ENCODE assay signal across 8 mouse cellular contexts in the genomic region with DNA sequence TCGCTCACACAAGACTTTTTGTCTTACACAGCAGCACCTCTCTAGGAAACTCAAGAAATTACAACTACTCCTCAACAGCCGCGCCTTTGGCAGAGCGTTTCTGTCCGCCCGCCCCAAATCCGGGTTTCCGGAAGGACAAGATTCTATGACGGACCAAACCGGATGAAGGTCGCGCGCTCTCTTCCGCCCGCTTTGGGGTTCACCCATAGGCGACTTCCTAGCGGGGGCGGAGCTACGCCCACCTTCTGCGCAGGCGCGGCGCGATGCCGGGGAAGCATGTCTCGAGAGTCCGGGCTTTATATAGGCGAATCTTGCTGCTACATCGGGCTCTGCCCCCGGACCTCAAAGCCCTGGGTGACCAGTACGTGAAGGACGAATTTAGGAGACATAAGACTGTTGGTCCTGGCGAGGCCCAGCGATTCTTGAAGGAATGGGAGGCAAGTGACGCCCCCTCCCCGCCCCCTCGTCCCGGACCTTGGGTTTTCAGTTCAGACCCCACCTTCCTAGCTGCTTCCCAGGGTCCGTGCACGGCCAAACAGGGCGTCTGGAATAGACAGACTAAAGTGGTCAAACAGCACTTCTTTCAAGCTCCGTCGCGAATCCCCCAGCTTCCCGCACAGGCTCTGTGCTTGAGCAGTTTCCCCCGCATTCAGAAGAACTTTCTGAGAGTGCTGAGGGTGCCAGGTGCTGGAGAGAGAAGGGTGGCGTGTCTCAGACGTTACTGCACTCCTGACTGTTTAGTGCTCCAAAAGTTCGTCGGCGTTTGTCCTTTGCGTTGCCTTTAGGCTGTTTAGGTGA. TPM values are rescaled to one million over a fixed set of nuclear protein-coding genes. Genes with fewer than 3 reads are reported as not detected.
A peak's percentile ranks its signal among the peaks of the same experiment; 100 is the strongest.
DNase-seq lines count a peak whose midpoint lies in the region; ATAC-seq and TF ChIP-seq lines count a peak whose summit lies in the region.

A gene (plus strand): TSS at position 241 of the 798 bp plus-strand sequence.

- H3K4me1 ChIP-seq in MEL (ENCODE audit: control insufficient read depth in 1 of 2, insufficient read depth in 2 of 2, low read length in 2 of 2) = peaks cover 0 to 3% of the 10 kb centered on the region in 2 experiments; a peak in 2 of 4 replicates
- H3K4me1 ChIP-seq in cerebellum, adult 2 months (ENCODE audit: control insufficient read depth, insufficient read depth, low read length) = no peaks in the 10 kb centered on the region
- H3K4me1 ChIP-seq in forebrain, postnatal 0 days (ENCODE audit: insufficient read depth) = 0 out of 2 replicates have a peak, but pooled peaks cover 3% of the 10 kb centered on the region
- peaks cover 3% of the 10 kb centered on the region for H3K4me1 ChIP-seq in lung, embryonic 15.5 days

- peak in 1 of 3 experiments; percentile 37; a peak in 2 of 6 replicates for TF ChIP-seq CTCF in MEL (IDR thresholded peaks at IDR 0.05 in 2 of 3, conservative IDR thresholded peaks at IDR 0.05 in 1 of 3; ENCODE audit: control insufficient read depth in 1 of 3, insufficient read depth in 1 of 3, low read depth in 2 of 3, low read length in 3 of 3, poor library complexity in 1 of 3, severe bottlenecking in 1 of 3)
- TF ChIP-seq CTCF in cerebellum, adult 2 months (IDR thresholded peaks at IDR 0.05; ENCODE audit: borderline replicate concordance, insufficient read depth, low read depth, low read length) = no peak
- TF ChIP-seq CTCF in forebrain, postnatal 0 days (IDR thresholded peaks at IDR 0.05; ENCODE audit: low read depth) = peak; percentile 62

- H3K4me3 ChIP-seq in MEL (ENCODE audit: control insufficient read depth in 1 of 2, insufficient read depth in 1 of 2, low read depth in 2 of 2, low read length in 2 of 2) = peak within 1 kb of the TSS; percentile 91 to 99
- peak within 1 kb of the TSS; percentile 96 for H3K4me3 ChIP-seq in cerebellum, adult 2 months (replicated peaks; ENCODE audit: insufficient read depth, low read depth, low read length)
- peak within 1 kb of the TSS; percentile 68 for H3K4me3 ChIP-seq in forebrain, postnatal 0 days (ENCODE audit: low read depth, low read length)
- H3K4me3 ChIP-seq in lung, embryonic 15.5 days = peak within 1 kb of the TSS; percentile 77

- peak; percentile 97 for DNase-seq in MEL (ENCODE audit: low read depth, low spot score)
- DNase-seq in cerebellum, adult 2 months = peak; percentile 95
- DNase-seq in forebrain, postnatal 0 days = peak; percentile 99
- peak; percentile 97 for DNase-seq in heart, postnatal 4 days
- DNase-seq in layer of hippocampus, adult 8-10 months (ENCODE audit: low spot score in 2 of 2) = peak; percentile 93 to 96
- peak; percentile 94 for DNase-seq in ovary, adult 18-20 months (ENCODE audit: low spot score)
- DNase-seq in thymus, postnatal 0 days (ENCODE audit: low spot score) = peak; percentile 98

- H3K36me3 ChIP-seq in MEL (ENCODE audit: control insufficient read depth in 1 of 2, insufficient read depth in 2 of 2, low read length in 2 of 2) = no peaks in the 10 kb centered on the region
- H3K36me3 ChIP-seq in forebrain, postnatal 0 days (ENCODE audit: insufficient read depth) = no peaks in the 10 kb centered on the region
- no peaks in the 10 kb centered on the region for H3K36me3 ChIP-seq in lung, embryonic 15.5 days

- no peaks in the 10 kb centered on the region for H3K27me3 ChIP-seq in MEL (ENCODE audit: control insufficient read depth in 1 of 2, insufficient read depth in 2 of 2, low read length in 2 of 2)
- H3K27me3 ChIP-seq in cerebellum, adult 2 months (ENCODE audit: control insufficient read depth, insufficient read depth, low read length) = no peaks in the 10 kb centered on the region
- H3K27me3 ChIP-seq in forebrain, postnatal 0 days (ENCODE audit: insufficient read depth, low read length) = no peaks in the 10 kb centered on the region
- H3K27me3 ChIP-seq in lung, embryonic 15.5 days = no peaks in the 10 kb centered on the region

- under 1% methylated on average over 52 of the region's 52 CpGs for WGBS in cerebellum, adult 2 months
- WGBS in forebrain, postnatal 0 days = under 1% methylated on average over 52 of the region's 52 CpGs
- under 1% methylated on average over 52 of the region's 52 CpGs for WGBS in lung, embryonic 15.5 days

- H3K79me2 ChIP-seq in MEL (ENCODE audit: control insufficient read depth, insufficient read depth, low read length, poor library complexity) = peaks cover 5% of the 10 kb centered on the region

- H3K9ac ChIP-seq in MEL (ENCODE audit: control insufficient read depth, low read depth, low read length, poor library complexity, severe bottlenecking) = peak within 1 kb of the TSS; percentile 93
- peak within 1 kb of the TSS; percentile 51 for H3K9ac ChIP-seq in forebrain, postnatal 0 days
- H3K9ac ChIP-seq in lung, embryonic 15.5 days = peak within 1 kb of the TSS; percentile 74

- TF ChIP-seq RAD21 in MEL (IDR thresholded peaks at IDR 0.05; ENCODE audit: low read depth, low read length) = peak; percentile 47

- peak in 1 of 2 experiments; percentile 93; a peak in 3 of 4 replicates for TF ChIP-seq POLR2A in MEL (IDR thresholded peaks at IDR 0.05; ENCODE audit: control insufficient read depth in 1 of 2, insufficient read depth in 1 of 2, low read depth in 1 of 2, low read length in 2 of 2, poor library complexity in 1 of 2)
- TF ChIP-seq POLR2A in cerebellum, adult 2 months (IDR thresholded peaks at IDR 0.05; ENCODE audit: borderline replicate concordance, insufficient read depth, low read length) = peak; percentile 85; the same call in 1 of the 2 replicates

- ATAC-seq in forebrain, postnatal 0 days = peak; percentile 100
- ATAC-seq in lung, embryonic 15.5 days (ENCODE audit: borderline replicate concordance, extremely low read depth, low FRiP score, low TSS enrichment) = peak; percentile 99

- no peaks in the 10 kb centered on the region for H3K9me3 ChIP-seq in MEL (replicated peaks; ENCODE audit: insufficient read depth, low read length)
- H3K9me3 ChIP-seq in forebrain, postnatal 0 days (ENCODE audit: low read length) = no peaks in the 10 kb centered on the region
- H3K9me3 ChIP-seq in lung, embryonic 15.5 days = no peaks in the 10 kb centered on the region

- H3K27ac ChIP-seq in MEL (ENCODE audit: control insufficient read depth, low read depth, low read length) = peak within 1 kb of the TSS; percentile 72
- H3K27ac ChIP-seq in cerebellum, adult 2 months (ENCODE audit: insufficient read depth, low read length) = no peak within 1 kb of the TSS
- no peak within 1 kb of the TSS for H3K27ac ChIP-seq in forebrain, postnatal 0 days (ENCODE audit: low read depth, low read length)
- H3K27ac ChIP-seq in lung, embryonic 15.5 days = peak within 1 kb of the TSS; percentile 64

- no peak for TF ChIP-seq EP300 in MEL (IDR thresholded peaks at IDR 0.05; ENCODE audit: low read depth in 1 of 2, low read length in 2 of 2)

- H3K4me2 ChIP-seq in forebrain, postnatal 0 days (ENCODE audit: low read depth) = peak within 1 kb of the TSS; percentile 82
- H3K4me2 ChIP-seq in lung, embryonic 15.5 days = peak within 1 kb of the TSS; percentile 76

TF ChIP-seq in MEL, 35 proteins besides CTCF, POLR2A, EP300 and RAD21 (continues in another document):
- TF ChIP-seq MAX (IDR thresholded peaks at IDR 0.05; ENCODE audit: low read length) (no peak; the same call in 1 of the 2 replicates), MXI1 (IDR thresholded peaks at IDR 0.05; ENCODE audit: low read depth, low read length) (peak; percentile 91), MAZ (IDR thresholded peaks at IDR 0.05; ENCODE audit: low read depth, low read length) (0 out of 2 replicates have a peak, but pooled peaks have one; percentile 50), GABPA (IDR thresholded peaks at IDR 0.05; ENCODE audit: low read depth, low read length) (no peak), NRF1 (IDR thresholded peaks at IDR 0.05; ENCODE audit: insufficient read depth, low read depth, low read length, poor library complexity, severe bottlenecking) (peak; percentile 86), MYB (IDR thresholded peaks at IDR 0.05; ENCODE audit: low read depth, low read length) (no peak), NELFE (IDR thresholded peaks at IDR 0.05; ENCODE audit: low read depth, low read length) (peak; percentile 85), HCFC1 (IDR thresholded peaks at IDR 0.05; ENCODE audit: low read depth, low read length) (peak; percentile 99), USF1 (IDR thresholded peaks at IDR 0.05; ENCODE audit: low read depth, low read length) (no peak), TBP (IDR thresholded peaks at IDR 0.05; ENCODE audit: low read depth, low read length) (peak; percentile 71), SMC3 (IDR thresholded peaks at IDR 0.05; ENCODE audit: low read depth, low read length) (peak; percentile 30; the same call in 1 of the 2 replicates), RCOR1 (IDR thresholded peaks at IDR 0.05; ENCODE audit: low read depth, low read length) (peak; percentile 52; the same call in 1 of the 2 replicates), TAL1 (IDR thresholded peaks at IDR 0.05; ENCODE audit: low read length) (no peak), USF2 (IDR thresholded peaks at IDR 0.05; ENCODE audit: borderline replicate concordance in 1 of 2, insufficient read depth in 1 of 2, low read depth in 1 of 2, low read length in 2 of 2) (no peak), SIN3A (IDR thresholded peaks at IDR 0.05; ENCODE audit: low read length) (peak; percentile 91), ZC3H11A (IDR thresholded peaks at IDR 0.05; ENCODE audit: low read depth, low read length) (no peak), ZMIZ1 (IDR thresholded peaks at IDR 0.05; ENCODE audit: low read depth, low read length) (peak; percentile 32), MAFK (IDR thresholded peaks at IDR 0.05; ENCODE audit: borderline replicate concordance, low read depth, low read length) (no peak), ETS1 (IDR thresholded peaks at IDR 0.05; ENCODE audit: low read depth, low read length) (0 out of 2 replicates have a peak, but pooled peaks have one; percentile 14), POLR2AphosphoS5 (IDR thresholded peaks at IDR 0.05; ENCODE audit: borderline replicate concordance, low read depth, low read length) (no peak; the same call in 1 of the 2 replicates), ELF1 (IDR thresholded peaks at IDR 0.05; ENCODE audit: low read depth, low read length) (peak; percentile 98)

RNA-seq across cellular contexts. Expression of the gene that starts here (rescaled TPM):
- total RNA-seq in MEL (2012; rRNA removed) = 6.1 and 6.6 TPM in 2 replicates
- 10 to 100 TPM in 1 of 2 experiments, 1 to 10 TPM in 1; 7.5 to 44.7 TPM for polyA plus RNA-seq in MEL (2012; ENCODE audit: insufficient read depth in 1 of 2, insufficient read length in 2 of 2, low read depth in 1 of 2, low replicate concordance in 2 of 2, missing spikeins in 1 of 2)
- 5.0 and 5.7 TPM in 2 replicates for polyA plus RNA-seq in cerebellum, adult 2 months (2012; rRNA removed)
- total RNA-seq in forebrain, postnatal 0 days (2014; rRNA removed) = 5.5 and 6.4 TPM in 2 replicates
- 5.0 TPM in 2 replicates for polyA plus RNA-seq in forebrain, postnatal 0 days (2015; fragmentation: Nextera tagmentation; extraction: Ambion mirVana)
- 1 to 10 TPM; 3.7 to 4.9 TPM for total RNA-seq in heart, postnatal 4 days (2021)
- 1 to 10 TPM; 6.0 to 7.3 (median 6.7) TPM for total RNA-seq in layer of hippocampus, adult 8-10 months (2022)
- polyA plus RNA-seq in lung, embryonic 15.5 days (2015; fragmentation: Nextera tagmentation; extraction: Ambion mirVana) = 4.6 and 5.1 TPM in 2 replicates
- 4.6 and 5.2 TPM in 2 replicates for polyA plus RNA-seq in thymus, postnatal 0 days (2015; fragmentation: Nextera tagmentation; extraction: Ambion mirVana)

Comparison
In these comparisons a context has a peak if more than half of its experiments do, and no peak if none do; other contexts are left out.
1. H3K27ac ChIP-seq: peak in MEL (single experiment) and lung, embryonic 15.5 days (single experiment); none in cerebellum, adult 2 months (single experiment) and forebrain, postnatal 0 days (single experiment).
2. Peak in every context shown above with its lines, with median percentiles within 50 percentile points of each other: DNase-seq, H3K4me3 ChIP-seq and H3K9ac ChIP-seq.